Mouse (Mus musculus) ovary, postnatal 14 days (tissue): Measurements from ENCODE around the gene Lpgat1.

Experiments
- DNase-seq: peaks from one replicate; pipeline ENCODE4 v3.0.0; 2022; ENCODE audit warnings: low spot score

Gene Lpgat1

GRCm38 (mm10) chr1:191733822-191734221, 16.2 kb downstream of the Lpgat1 start:
- DNase-seq, result no peak

- no peak for DNase-seq
These were observed 18.8 kb downstream of the Lpgat1 start for GRCm38 (mm10) chr1:191736425-191736824.

DNA sequence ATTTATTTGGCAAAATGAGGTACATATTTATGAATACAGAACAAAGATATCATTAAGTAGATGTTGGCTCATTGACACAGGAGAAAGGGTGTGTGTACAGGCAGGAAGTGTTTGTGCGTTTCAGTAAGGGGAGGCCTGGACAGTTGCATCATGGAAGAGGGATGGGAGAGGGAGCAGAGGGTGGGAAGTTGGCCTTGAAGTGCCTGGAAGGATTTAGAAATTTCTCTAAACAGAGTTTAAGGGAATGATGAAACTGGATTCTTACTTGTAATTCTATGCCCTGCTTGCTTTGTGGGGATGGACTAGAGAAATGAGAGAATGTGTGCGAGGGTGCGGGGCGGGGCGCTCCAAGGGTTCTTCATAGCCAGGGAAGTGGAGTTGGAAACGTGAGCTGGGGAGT, 20.2 kb downstream of the Lpgat1 start:
- DNase-seq, result no peak

DNA sequence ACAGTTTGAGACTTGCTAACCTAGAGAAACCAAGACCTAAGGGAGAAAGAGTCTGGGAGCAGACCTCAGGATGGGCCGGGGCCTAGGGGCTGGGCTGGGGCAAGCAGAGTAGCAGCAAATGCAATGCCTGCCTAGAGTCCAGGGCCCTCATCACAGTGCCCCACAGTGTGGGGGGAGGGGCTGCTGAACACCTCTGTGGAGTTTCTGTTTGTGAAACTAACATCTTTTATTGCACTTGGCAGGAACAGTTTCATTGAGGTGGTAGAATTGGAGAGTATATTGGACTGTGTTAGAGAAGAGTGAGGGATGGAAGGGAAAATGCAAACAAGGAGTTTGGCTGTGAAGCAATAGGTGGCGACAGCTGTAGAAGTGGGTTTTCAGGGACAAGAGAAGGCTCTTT, 21.1 kb downstream of the Lpgat1 start:
- DNase-seq, result no peak

- no peak for DNase-seq
These were observed 23.1 kb downstream of the Lpgat1 start for GRCm38 (mm10) chr1:191740587-191741361.

GRCm38 (mm10) chr1:191741635-191742034, 24.0 kb downstream of the Lpgat1 start:
- no peak for DNase-seq

GRCm38 (mm10) chr1:191748431-191748830, 30.8 kb downstream of the Lpgat1 start:
- DNase-seq, result no peak

DNA sequence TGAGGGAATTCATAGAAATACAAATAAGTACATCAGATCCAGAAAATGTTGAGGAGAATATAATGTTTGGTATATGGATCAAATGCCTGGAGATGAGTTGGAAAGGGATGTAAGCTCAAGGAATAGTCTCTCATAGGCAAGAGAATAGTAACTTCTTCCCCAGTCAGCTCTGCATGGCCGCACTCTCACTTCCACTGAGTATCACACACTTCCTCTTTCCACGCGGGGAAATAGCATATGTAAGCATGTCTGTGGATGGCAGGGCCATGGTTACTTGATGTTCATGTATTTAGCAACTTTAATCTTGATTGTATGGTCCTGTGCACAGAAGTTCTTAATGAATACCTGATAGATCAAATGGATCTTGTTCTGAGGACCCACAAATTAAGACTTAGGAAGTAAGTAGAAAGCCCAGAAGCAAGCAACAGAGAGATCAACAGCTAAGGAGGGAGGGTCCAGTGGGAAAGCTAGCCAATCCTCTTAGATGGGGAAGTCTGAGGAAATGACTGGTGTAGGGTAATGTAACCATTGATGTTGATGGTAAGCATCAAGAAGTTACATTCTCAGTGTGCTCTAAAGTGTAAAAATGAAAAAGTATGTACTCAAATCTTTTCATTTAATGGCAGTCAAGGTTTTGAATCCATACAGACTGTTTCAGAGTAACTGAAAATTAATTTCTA, 39.0 kb downstream of the Lpgat1 start:
- no peak for DNase-seq

DNA sequence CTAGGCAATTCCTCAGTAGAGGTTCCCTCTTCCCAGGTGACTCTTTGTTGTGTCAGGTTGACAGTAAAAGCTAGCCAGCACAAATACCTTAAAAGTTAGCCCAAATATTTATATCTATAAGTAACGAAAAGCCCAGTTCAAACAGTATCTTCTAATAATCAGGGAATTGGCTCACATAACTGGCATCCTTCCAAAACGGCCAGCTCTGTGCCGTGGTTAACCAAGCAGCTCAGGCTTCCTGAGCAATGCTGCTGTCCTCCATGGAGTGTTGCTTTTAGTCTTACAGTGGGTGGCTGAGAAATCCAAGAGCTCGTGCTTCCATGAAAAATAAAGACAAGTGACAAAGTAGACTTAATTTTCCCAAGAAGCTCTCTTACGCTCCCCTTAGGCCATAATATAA, 56.5 kb downstream of the Lpgat1 start:
- no peak for DNase-seq

DNA sequence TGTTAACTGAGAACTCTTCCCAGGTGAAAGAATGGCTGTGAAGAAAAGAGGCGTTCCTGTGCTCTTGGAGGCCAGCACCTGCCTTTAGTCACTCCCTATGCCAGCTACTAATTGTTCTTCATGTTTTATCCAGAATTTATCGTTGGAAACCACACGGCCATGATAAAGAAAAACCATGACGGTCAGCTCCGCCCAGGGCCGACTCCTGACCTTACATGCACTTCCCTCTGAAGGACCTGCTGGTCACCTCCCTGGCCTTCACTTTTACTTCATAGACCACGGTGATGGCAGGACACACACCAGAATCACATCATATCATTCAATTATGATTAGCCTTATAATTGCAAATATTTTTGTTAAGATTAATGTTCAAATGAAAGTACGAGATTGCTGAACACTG, 57.5 kb downstream of the Lpgat1 start:
- DNase-seq, result no peak

DNA sequence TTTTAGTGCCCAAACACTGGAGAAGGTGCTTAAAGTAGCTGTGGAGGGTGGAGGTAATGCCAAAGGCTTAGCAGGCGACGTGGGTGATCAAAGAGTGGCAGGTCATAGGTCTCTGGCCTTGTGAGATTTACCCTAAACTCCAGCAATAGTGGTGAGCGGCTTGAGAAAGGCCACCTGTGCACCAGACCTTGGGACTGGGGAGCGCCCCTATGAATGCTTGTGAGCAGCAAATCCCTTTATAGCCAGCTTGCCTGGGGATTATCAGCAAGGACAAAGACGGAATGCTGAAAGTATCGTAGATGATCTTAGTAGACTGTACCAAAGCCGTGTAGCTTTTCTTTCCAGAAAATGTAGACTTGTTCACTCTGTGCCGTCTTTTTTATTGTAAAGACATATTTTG, 59.9 kb downstream of the Lpgat1 start:
- DNase-seq, result no peak

DNA sequence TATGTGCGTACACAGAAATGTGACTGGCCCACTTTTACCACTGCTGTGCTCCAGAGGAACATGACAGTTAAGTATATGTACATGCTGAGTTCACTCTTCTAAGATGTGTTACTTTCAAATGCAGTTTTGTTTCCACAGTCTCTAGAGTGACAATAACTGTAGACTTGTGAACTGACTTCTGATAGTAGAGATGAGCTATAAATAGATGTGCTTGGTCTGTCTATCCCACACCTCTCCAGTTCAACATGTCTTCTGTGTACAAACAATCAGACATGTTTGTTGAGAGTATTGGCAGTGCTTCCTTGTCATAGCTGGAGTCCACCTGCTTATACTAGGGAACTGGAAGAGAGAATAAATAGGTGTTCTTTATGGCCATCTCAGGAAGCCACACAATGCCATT, 62.8 kb downstream of the Lpgat1 start:
- no peak for DNase-seq

DNA sequence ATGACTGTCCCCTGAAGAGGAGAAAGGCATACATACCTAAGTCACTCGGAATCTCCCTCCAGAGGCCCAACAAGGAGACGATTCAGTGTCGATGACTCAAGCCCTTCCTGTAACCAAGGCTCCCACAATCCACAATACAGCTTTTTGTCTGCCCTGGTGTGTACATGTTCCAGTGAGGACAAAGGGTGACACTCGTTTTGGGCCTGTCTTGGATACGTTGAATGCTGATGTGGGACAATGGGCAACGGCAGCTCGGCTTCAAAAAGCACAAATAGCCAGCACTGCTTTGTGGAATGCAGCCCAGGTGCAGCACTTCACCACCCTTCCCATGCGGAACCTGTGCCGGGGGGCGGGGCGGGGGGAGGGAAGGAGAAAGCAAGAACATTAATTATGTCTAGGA, 67.5 kb downstream of the Lpgat1 start:
- no peak for DNase-seq

- no peak for DNase-seq
These were observed 68.6 kb downstream of the Lpgat1 start for GRCm38 (mm10) chr1:191786255-191786654.

DNA sequence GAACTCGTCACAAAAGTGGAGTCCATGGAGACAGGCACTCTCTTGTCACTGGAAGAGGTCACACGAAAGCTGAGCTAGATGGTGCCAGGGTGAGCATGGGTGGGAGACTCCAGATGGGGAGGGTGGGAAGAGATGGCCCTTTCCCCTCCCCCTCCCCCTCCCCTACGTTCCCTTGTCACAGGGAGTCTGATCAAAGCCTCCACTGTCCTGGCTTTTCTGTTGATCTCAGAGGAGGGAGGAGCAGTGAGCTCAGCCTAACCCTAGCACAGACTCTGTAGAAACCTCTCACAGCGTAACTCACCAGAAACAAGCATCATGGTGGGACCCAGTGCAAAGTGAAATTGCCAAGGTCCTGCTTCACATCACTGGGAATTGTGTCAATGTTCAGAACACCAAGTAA, 69.7 kb downstream of the Lpgat1 start:
- no peak for DNase-seq

DNA sequence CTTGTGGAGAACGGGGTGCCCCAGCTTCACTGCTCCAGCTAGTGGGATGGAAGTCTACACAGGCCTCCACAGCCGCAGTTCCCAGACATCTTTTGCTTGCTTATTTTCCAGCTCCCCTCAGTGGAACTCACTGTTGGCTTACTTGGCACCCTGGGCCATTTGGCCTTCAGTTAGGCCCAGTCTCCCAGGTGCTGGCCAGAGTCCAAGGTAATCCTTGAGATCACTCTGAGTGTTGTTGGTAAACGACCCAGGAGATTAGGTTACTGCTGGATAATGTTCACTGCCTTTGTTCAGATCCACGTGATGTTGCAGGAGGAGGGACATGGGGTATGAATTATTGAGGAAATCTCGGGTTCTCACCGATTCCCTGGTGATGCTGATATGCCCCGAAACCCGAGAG, 75.4 kb downstream of the Lpgat1 start:
- DNase-seq, result peak; percentile 32

DNA sequence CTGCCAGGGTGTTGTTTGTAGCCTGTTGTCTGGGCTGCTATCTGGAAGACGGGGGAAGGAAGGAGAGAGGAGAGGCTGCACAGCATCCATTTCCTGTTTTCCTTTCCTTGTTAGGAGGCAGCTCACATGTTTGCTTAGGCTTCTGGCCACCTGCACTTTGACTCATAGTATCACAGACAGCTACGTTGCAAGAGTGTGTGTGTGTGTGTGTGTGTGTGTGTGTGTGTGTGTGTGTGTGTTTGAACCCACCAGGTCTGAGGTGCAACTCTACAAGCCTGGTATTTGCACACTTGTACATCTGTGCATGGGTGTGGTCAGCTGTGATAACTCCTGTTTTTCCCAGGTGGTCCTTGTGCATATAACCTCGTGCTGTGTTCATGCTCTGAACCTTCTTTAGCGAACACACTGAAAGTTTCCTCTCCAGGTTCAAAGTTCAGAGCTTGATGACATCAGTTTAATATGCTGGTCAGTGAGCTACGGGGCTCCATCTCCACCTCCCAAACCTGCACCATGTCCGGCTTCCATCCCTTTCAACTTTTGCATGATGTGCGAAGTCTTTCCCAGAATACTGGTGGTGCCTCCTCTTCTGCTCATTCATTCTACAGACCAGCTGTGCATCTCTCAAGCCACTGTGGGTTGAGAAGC, 76.4 kb downstream of the Lpgat1 start:
- DNase-seq, result no peak

DNA sequence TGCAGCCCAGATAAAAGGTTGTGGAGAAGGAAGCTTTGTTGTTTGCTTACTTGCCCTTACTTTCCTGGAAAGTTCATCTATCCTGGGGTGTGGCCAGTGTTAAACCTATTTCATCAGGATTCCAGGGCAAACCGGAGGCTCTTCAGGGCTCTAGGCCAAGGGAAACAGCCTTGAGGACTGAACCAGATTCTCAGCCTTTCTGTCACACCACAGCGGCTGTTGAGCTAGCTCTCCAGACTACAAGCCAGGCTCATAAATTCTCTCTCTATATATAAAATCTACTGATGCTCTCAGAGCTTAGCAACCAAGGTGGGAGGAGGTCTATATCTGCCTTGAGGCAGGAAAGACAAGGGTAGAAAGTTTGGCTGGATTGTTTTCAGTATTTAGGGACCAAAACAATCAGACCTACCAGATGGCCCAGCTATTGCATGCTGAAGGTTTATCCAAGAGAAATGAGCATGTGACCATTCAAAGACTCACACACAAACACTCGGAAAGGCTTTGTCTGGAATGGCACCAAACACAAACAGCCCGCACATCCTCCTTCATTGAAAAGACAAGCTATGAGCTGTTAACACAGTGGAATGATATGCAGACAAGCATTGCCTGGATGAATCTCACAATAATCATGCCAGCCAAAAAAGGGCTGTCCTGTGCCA, 78.7 kb downstream of the Lpgat1 start:
- DNase-seq, result no peak

DNA sequence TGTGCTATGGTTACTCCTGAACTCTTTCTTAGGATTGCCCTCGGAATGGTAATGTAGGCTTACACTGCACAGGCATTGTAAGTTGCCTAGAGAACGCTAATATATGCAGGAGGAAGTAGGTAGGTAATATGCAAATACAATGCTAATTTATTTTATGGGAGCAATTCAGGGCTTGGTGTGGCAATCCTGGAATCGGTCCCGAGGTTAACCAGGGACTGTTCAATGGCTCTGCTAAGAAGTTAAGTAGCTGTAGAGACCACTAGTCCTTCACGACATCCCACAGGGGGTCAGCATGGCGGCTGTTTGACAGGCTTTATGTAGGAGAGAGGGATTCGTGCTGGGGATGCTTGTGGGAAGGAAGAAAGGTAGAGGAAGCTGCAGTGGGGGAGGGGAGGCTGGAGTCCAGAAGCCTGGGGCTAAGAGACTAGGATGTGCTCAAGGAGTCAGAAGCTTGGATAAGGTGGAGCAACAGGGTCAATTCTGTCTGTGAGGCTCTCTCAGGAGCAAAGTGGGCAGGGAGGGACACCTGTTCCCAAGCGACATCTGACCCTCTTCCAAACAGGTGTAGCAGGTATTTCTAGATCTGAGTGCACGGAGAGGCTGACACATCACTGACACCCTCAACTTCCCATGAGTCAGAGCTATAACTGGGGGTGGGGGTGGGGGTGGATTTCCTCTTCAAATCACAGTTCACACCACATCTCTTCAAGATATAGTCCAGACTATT, 84.6 kb downstream of the Lpgat1 start:
- no peak for DNase-seq

DNA sequence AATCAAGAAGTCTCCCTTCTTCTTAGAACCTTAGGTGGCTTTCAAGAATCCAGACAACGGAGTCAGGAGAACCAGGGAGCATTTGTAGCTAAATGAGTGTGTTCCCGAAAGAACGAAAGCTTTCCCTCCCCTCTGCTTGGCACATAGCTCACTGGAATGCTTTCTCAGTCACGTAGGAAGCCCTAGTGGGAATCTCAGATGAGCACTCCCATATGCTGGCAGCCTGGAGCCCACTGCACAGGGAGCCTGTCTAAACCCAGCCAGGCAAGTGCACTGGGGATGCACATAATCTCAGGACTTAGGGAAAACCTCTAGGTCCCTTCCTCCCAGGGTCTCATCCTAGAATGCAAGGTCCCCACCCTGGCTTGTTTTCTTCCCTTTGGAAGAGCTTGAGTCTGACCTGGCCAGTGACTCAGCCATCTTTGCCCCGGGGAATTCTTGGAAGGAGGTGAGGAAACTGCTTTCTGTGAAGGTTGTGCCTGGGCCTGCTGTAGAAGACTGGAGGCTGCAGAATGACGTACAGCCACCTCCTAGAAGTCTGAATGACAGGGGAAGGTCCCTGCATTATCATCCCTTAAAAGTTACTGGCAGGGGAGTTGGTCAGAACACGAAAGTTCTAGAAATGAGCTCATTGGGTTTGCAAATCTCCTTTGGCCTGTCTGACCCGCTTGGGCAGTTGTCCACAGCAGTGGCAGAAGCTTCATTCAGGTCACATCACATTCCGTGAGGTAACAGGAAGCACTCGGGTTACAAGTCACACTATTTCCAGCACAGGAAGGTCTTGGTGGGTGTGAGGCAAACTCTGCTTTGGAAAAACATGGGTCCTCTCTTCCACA, 85.4 kb downstream of the Lpgat1 start:
- no peak for DNase-seq

GRCm38 (mm10) chr1:191804747-191805146, 87.1 kb downstream of the Lpgat1 start:
- no peak for DNase-seq
